Mouse (Mus musculus): ENCODE data around the gene Kcna5. TPM values are rescaled to one million over a fixed set of nuclear protein-coding genes. Genes with fewer than 3 reads are reported as not detected.

Kcna5 gene
- polyA plus RNA-seq (2017; shearing (Covaris generic)), result not detected

GRCm38 (mm10) chr6:126535208-126535910 lies at the start of gene Kcna5:
Gene Kcna5, minus strand, starts transcription at chr6:126535412.

Other genes with a start within 250 kb of the Kcna5 start
- gene Kcna1, start 111.0 kb upstream of the Kcna5 start, polyA plus RNA-seq (2017; shearing (Covaris generic)), result not detected
- not detected for gene Kcna6, start 205.3 kb upstream of the Kcna5 start, polyA plus RNA-seq (2017; shearing (Covaris generic))

All from activated CD4-positive, CD25-positive, alpha-beta regulatory T cell, adult 9 weeks (primary cell).